Mouse (Mus musculus) activated CD4-positive, CD25-positive, alpha-beta regulatory T cell, adult 4 months (primary cell): Measurements from ENCODE around the gene Snx22. TPM values are rescaled to one million over a fixed set of nuclear protein-coding genes. Genes with fewer than 3 reads are reported as not detected.

Experiments
- ATAC-seq: one replicate; pipeline ENCODE4 v1.8.0; 2017
- polyA plus RNA-seq, 2 experiments: library from polyadenylated mRNA; unstranded; fragments of 100-300 nt; shearing (Covaris generic); gene quantifications; one replicate each; pipeline ENCODE4 v1.2.1; 2017

Snx22 gene
- 1 to 10 TPM in 1 of 2 experiments, under 1 TPM in 1; 0.79 to 2.5 TPM for polyA plus RNA-seq

- ATAC-seq = peak; percentile 82
Observed at GRCm38 (mm10) chr9:66069583-66069982, at the start of gene Snx22. Gene Snx22 (minus strand): TSS chr9:66069719.

GRCm38 (mm10) chr9:66116890-66117289, 47.4 kb upstream of the Snx22 start:
- ATAC-seq = no peak

GRCm38 (mm10) chr9:66114341-66114740, 44.8 kb upstream of the Snx22 start:
- ATAC-seq = no peak

- ATAC-seq = no peak
Observed at GRCm38 (mm10) chr9:66110611-66111379, 41.3 kb upstream of the Snx22 start.

GRCm38 (mm10) chr9:66110126-66110525, 40.6 kb upstream of the Snx22 start:
- ATAC-seq = no peak

GRCm38 (mm10) chr9:66109574-66109973, 40.1 kb upstream of the Snx22 start:
- no peak for ATAC-seq

- no peak for ATAC-seq
Observed at GRCm38 (mm10) chr9:66105168-66105567, 35.6 kb upstream of the Snx22 start.

GRCm38 (mm10) chr9:66104601-66105000, 35.1 kb upstream of the Snx22 start:
- ATAC-seq = no peak

GRCm38 (mm10) chr9:66102668-66103067, 33.1 kb upstream of the Snx22 start:
- ATAC-seq = no peak

GRCm38 (mm10) chr9:66101577-66101976, 32.1 kb upstream of the Snx22 start:
- ATAC-seq = no peak

- no peak for ATAC-seq
Observed at GRCm38 (mm10) chr9:66092664-66093063, 23.1 kb upstream of the Snx22 start.

GRCm38 (mm10) chr9:66091327-66092231, 22.1 kb upstream of the Snx22 start:
- ATAC-seq = no peak

- ATAC-seq = no peak
Observed at GRCm38 (mm10) chr9:66090593-66091244, 21.2 kb upstream of the Snx22 start.

GRCm38 (mm10) chr9:66088411-66088810, 18.9 kb upstream of the Snx22 start:
- ATAC-seq = no peak

- ATAC-seq = no peak
Observed at GRCm38 (mm10) chr9:66087062-66087461, 17.5 kb upstream of the Snx22 start.

GRCm38 (mm10) chr9:66084171-66084570, 14.7 kb upstream of the Snx22 start:
- ATAC-seq = no peak

GRCm38 (mm10) chr9:66081999-66082398, 12.5 kb upstream of the Snx22 start:
- ATAC-seq = no peak

GRCm38 (mm10) chr9:66080804-66081459, 11.4 kb upstream of the Snx22 start:
- no peak for ATAC-seq

GRCm38 (mm10) chr9:66078493-66078892, 9.0 kb upstream of the Snx22 start:
- no peak for ATAC-seq

GRCm38 (mm10) chr9:66078072-66078471, 8.6 kb upstream of the Snx22 start:
- no peak for ATAC-seq

GRCm38 (mm10) chr9:66072754-66073153, 3.2 kb upstream of the Snx22 start:
- no peak for ATAC-seq

- no peak for ATAC-seq
Observed at GRCm38 (mm10) chr9:66070151-66070550, 632 bp upstream of the Snx22 start.
